ENCODE assay signal across 3 mouse cellular contexts in genomic region chr9:88746046-88746445, GRCm38 (mm10). TPM values are rescaled to one million over a fixed set of nuclear protein-coding genes. Genes with fewer than 3 reads are reported as not detected.
"Had no signal": no experiment of that assay in that cellular context is flagged by ENCODE, and none has a peak within 500 bp of the region (broad histone marks: within the 10 kb centered on the region; RNA-seq: fewer than 3 reads in every experiment).

No protein-coding gene starts in this region.

RNA-seq across cellular contexts. Expression of gene Bcl2a1d, which starts 14.3 kb away (rescaled TPM):
- polyA plus RNA-seq: neural tube, embryonic 15.5 days; stomach, embryonic 16.5 days; testis, adult 2 months had no signal
